Mouse (Mus musculus) heart, embryonic 12.5 days (tissue): ENCODE data around the gene Raver1. TPM values are rescaled to one million over a fixed set of nuclear protein-coding genes. Genes with fewer than 3 reads are reported as not detected.

Source experiments
- ATAC-seq: fragments of 200-750 bp; cut with Nextera tagmentation; 2 replicates; pipeline ENCODE4 v1.8.0; 2017; ENCODE audit warnings: moderate TSS enrichment, moderate library complexity; ENCODE audit not compliant: insufficient number of reproducible peaks, low FRiP score
- H3K27ac ChIP-seq: fragments of 300-500 bp; sonication (generic); 2 replicates; pipeline ENCODE4 v1.5.1; 2016; ENCODE audit warnings: mild to moderate bottlenecking, moderate library complexity; ENCODE audit not compliant: poor library complexity, severe bottlenecking
- H3K27me3 ChIP-seq: fragments of 300-500 bp; sonication (generic); replicated peaks from 2 replicates; pipeline ENCODE4 v1.6.1; 2016; ENCODE audit warnings: mild to moderate bottlenecking, moderate library complexity
- H3K36me3 ChIP-seq: fragments of 300-500 bp; sonication (generic); 2 replicates; pipeline ENCODE4 v1.6.1; 2016; ENCODE audit warnings: mild to moderate bottlenecking, moderate library complexity
- H3K4me1 ChIP-seq: fragments of 300-500 bp; sonication (generic); replicated peaks from 2 replicates; pipeline ENCODE4 v1.6.1; 2016; ENCODE audit warnings: mild to moderate bottlenecking
- H3K4me2 ChIP-seq: fragments of 300-500 bp; sonication (generic); 2 replicates; pipeline ENCODE4 v1.6.1; 2016; ENCODE audit warnings: mild to moderate bottlenecking, moderate library complexity
- H3K4me3 ChIP-seq: fragments of 300-500 bp; sonication (generic); 2 replicates; pipeline ENCODE4 v1.5.1; 2016; ENCODE audit warnings: mild to moderate bottlenecking
- H3K9ac ChIP-seq: fragments of 300-500 bp; sonication (generic); 2 replicates; pipeline ENCODE4 v1.6.1; 2016; ENCODE audit warnings: mild to moderate bottlenecking, moderate library complexity
- H3K9me3 ChIP-seq: fragments of 300-500 bp; sonication (generic); replicated peaks from 2 replicates; pipeline ENCODE4 v1.6.1; 2016; ENCODE audit warnings: mild to moderate bottlenecking, moderate library complexity
- WGBS: fragments of 180-500 bp; shearing (Covaris S2); methylation state at CpG from one replicate; pipeline ENCODE4 v1.1.7; 2016; 5-methylcytosine and 5-hydroxymethylcytosine counted together
- microRNA counts: library from miRNA; unstranded; fragments of <30 nt; microRNA quantifications from one replicate; lab custom pipeline; 2017
- microRNA-seq: library from miRNA; unstranded; fragments of <30 nt; microRNA quantifications from one replicate; pipeline ENCODE4, GENCODE M21; 2017
- polyA plus RNA-seq: library from polyadenylated mRNA; unstranded; fragments of >200 nt; fragmentation: Nextera tagmentation; extraction: Ambion mirVana; gene quantifications from 2 replicates; pipeline ENCODE4 v1.2.1, GENCODE M21; 2016

Raver1 gene
- polyA plus RNA-seq, 1 experiment from 2014 or later: 62.9 TPM

DNA sequence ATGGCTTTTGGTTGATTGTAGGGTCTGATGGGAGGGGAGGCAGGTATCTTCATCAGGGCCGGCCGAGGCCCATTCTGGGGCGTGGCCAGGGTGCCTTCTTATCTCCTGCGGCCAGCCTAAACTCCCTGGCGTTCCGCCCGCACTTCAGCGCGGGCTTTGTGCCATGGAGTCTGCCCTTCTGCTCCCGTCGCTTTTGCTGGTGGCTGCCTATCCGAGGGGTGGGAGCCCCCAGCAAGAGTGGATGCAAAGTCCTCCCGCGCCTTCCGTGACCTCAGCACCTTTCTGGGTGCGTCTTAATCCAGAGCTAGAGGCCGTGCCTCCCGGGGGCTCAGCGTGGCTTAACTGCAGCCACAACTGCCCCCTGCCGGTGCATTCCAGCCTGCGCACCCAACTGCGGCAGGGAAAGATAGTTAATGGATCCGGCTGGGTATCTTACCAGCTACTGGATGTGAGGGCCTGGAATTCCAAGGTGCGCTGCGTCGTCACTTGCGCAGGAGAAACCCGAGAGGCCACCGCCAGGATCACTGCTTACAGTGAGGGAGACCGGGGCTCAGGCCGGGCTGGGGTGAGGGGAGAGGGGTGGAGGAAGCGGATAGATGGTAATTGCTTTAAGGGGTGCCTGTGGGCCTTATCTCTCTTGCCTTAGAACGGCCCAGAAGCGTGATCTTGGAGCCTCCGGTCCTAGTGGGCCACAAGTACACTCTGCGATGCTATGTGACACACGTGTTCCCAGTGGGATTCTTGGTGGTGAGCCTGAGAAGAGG lies 62.3 kb downstream of the Raver1 start, which contains the start of gene Icam4:
Gene Icam4 (plus strand): TSS at position 83 of the 764 bp plus-strand sequence.
- peak within 1 kb of the TSS; percentile 59 for H3K9ac ChIP-seq
- H3K9me3 ChIP-seq: no peaks in the 10 kb centered on the region
- H3K36me3 ChIP-seq: no peaks in the 10 kb centered on the region
- peak within 1 kb of the TSS; percentile 55 for H3K4me3 ChIP-seq
- H3K27me3 ChIP-seq: peaks cover 76% of the 10 kb centered on the region
- 1% methylated on average over 37 of the region's 37 CpGs for WGBS
- ATAC-seq: peak; percentile 77
- H3K4me1 ChIP-seq: peaks cover 50% of the 10 kb centered on the region
- H3K4me2 ChIP-seq: peak within 1 kb of the TSS; percentile 94
- peak within 1 kb of the TSS; percentile 7; the same call in 1 of the 2 replicates for H3K27ac ChIP-seq

DNA sequence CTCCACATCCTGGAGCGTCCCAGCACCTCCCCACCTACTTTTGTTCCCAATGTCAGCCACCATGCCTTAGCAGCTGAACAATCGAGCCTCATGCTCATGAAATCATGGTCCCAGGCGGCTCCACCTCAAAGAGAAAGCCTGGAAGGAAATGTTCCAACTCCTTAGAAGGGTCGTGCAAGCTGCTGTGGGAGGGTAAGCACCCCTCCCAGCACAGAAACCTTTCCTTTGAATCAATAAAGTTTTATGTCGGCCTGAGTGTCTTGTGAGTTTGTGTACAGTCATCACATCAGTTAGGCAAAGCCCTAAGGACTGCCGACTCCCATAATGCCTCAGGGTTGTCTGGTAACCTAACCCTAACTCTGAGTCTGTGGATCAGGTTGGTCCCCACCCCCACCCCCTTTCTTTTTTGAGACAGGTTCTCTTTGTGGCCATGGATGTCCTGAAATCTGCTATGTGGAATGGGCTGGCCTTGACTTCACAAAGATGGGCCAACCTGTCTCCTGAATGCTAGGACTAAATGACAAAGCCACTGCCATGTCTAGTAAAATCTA lies 63.2 kb downstream of the Raver1 start:
- Histone ChIP-seq H3K27ac (no peak overlapping the region), H3K4me3 (no peak overlapping the region), H3K9me3 (no peaks in the 10 kb centered on the region), H3K4me2 (0 out of 2 replicates have a peak overlapping the region, but pooled peaks have one; percentile 94), H3K4me1 (peaks cover 49% of the 10 kb centered on the region), H3K9ac (no peak overlapping the region), H3K27me3 (peaks cover 69% of the 10 kb centered on the region), H3K36me3 (no peaks in the 10 kb centered on the region)
- WGBS: 74% methylated on average over 6 of the region's 6 CpGs
- no peak for ATAC-seq

DNA sequence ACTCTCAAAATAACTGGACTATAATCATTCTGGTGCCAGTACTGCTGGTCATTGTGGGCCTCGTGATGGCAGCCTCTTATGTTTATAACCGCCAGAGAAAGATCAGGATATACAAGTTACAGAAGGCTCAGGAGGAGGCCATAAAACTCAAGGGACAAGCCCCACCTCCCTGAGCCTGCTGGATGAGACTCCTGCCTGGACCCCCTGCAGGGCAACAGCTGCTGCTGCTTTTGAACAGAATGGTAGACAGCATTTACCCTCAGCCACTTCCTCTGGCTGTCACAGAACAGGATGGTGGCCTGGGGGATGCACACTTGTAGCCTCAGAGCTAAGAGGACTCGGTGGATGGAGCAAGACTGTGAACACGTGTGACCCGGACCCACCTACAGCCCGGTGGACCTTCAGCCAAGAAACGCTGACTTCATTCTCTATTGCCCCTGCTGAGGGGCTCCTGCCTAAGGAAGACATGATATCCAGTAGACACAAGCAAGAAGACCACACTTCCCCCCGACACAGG lies 64.0 kb downstream of the Raver1 start:
- Histone ChIP-seq H3K36me3 (no peaks in the 10 kb centered on the region), H3K4me1 (peaks cover 41% of the 10 kb centered on the region), H3K27me3 (peaks cover 61% of the 10 kb centered on the region), H3K4me2 (no peak overlapping the region), H3K27ac (no peak overlapping the region), H3K9me3 (no peaks in the 10 kb centered on the region), H3K9ac (no peak overlapping the region), H3K4me3 (no peak overlapping the region)
- WGBS: 51% methylated on average over 8 of the region's 8 CpGs
- ATAC-seq: no peak

DNA sequence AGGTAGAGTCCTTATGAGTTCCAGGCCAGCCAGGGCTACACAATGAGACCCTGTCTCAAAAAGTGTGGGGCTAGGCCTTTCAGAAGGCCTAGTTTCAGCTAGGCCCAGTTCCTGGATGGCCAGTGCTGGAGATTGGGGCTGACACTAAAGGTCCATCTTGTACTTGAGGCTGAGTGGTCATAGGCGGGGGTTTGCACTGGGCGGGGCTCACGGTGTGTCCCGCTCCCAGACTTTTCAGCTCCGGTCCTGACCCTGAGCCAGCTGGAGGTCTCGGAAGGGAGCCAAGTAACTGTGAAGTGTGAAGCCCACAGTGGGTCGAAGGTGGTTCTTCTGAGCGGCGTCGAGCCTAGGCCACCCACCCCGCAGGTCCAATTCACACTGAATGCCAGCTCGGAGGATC lies 65.0 kb downstream of the Raver1 start:
- WGBS: 67% methylated on average over 12 of the region's 12 CpGs
- Histone ChIP-seq H3K9ac (no peak overlapping the region), H3K4me3 (no peak overlapping the region)

DNA sequence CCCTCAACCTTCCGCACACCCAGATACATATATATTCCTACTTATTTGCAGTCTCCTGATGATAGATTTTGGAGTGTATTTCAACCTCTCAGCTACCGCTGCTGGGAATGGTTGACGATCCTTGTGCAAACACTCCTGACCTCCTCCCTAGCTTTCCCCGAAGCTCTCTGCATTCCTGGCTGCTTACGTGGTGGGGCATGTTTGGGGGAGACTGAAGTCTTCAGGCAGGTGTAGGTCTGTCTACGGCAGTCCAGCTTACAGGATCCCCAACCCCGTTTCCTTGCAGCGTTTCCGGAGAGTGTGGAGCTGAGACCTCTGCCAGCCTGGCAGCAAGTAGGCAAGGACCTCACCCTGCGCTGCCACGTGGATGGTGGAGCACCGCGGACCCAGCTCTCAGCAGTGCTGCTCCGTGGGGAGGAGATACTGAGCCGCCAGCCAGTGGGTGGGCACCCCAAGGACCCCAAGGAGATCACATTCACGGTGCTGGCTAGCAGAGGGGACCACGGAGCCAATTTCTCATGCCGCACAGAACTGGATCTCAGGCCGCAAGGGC lies 66.5 kb downstream of the Raver1 start:
- H3K36me3 ChIP-seq: no peaks in the 10 kb centered on the region; the same call in 1 of the 2 replicates
- ATAC-seq: no peak
- H3K4me2 ChIP-seq: no peak overlapping the region
- no peak overlapping the region for H3K27ac ChIP-seq
- H3K9me3 ChIP-seq: no peaks in the 10 kb centered on the region
- H3K27me3 ChIP-seq: peaks cover 52% of the 10 kb centered on the region
- no peak overlapping the region for H3K9ac ChIP-seq
- 67% methylated on average over 19 of the region's 19 CpGs for WGBS
- no peak overlapping the region for H3K4me3 ChIP-seq
- H3K4me1 ChIP-seq: peaks cover 18% of the 10 kb centered on the region

More for the DNA sequence above, 65.0 kb downstream of the Raver1 start:
- no peak for ATAC-seq
- Histone ChIP-seq H3K4me2 (no peak overlapping the region), H3K27ac (no peak overlapping the region), H3K27me3 (peaks cover 51% of the 10 kb centered on the region), H3K4me1 (peaks cover 31% of the 10 kb centered on the region), H3K9me3 (no peaks in the 10 kb centered on the region), H3K36me3 (no peaks in the 10 kb centered on the region; the same call in 1 of the 2 replicates)

MicroRNAs within 50 kb of the gene (microRNA counts, 519-probe panel; counts per million panel counts)
- microRNA mmu-miR-1900 (lab: Ali Mortazavi, UCI): 4,750 counts per million, percentile 50 among the panel's probes with 10 or more counts

Small RNAs within 50 kb of the gene (microRNA-seq; reads per million reads assigned to microRNA genes)
- gene Mir1900 (not detected), gene Mir7082 (not detected)

Other genes starting within 250 kb of the Raver1 start
- 6.5 and 7.1 TPM in 2 replicates for gene A230050P20Rik, start 223.4 kb downstream of the Raver1 start, polyA plus RNA-seq
- 1.5 and 2.5 TPM in 2 replicates for gene Angptl6, start 212.3 kb downstream of the Raver1 start, polyA plus RNA-seq
- 43.5 and 44.3 TPM in 2 replicates for gene Ppan, start 203.8 kb downstream of the Raver1 start, polyA plus RNA-seq
- 215 and 236 TPM in 2 replicates for gene Eif3g, start 193.4 kb downstream of the Raver1 start, polyA plus RNA-seq
- 86.6 and 86.8 TPM in 2 replicates for gene Dnmt1, start 132.1 kb downstream of the Raver1 start, polyA plus RNA-seq
- gene S1pr2, start 115.2 kb downstream of the Raver1 start, polyA plus RNA-seq: 22.5 and 25.9 TPM in 2 replicates
- gene Mrpl4, start 89.3 kb downstream of the Raver1 start, polyA plus RNA-seq: 123 and 126 TPM in 2 replicates
- gene Icam1, start 76.0 kb downstream of the Raver1 start, polyA plus RNA-seq: 8.9 and 9.3 TPM in 2 replicates
- 5.6 and 8.1 TPM in 2 replicates for gene Icam4, start 62.6 kb downstream of the Raver1 start, polyA plus RNA-seq
- gene Icam5, start 59.9 kb downstream of the Raver1 start, polyA plus RNA-seq: not detected in 2 replicates
- 1.0 and 1.1 TPM in 2 replicates for gene Zglp1, start 24.9 kb downstream of the Raver1 start, polyA plus RNA-seq
- 0.63 and 0.69 TPM in 2 replicates for gene Gm49373, start 18.9 kb downstream of the Raver1 start, polyA plus RNA-seq
- 44.2 and 47.7 TPM in 2 replicates for gene Fdx1l, start 18.4 kb downstream of the Raver1 start, polyA plus RNA-seq
- 1.8 and 2.0 TPM in 2 replicates for gene Gm38431, start within 50 bp of the Raver1 start, polyA plus RNA-seq
- 15.3 and 17.5 TPM in 2 replicates for gene Tyk2, start 39.2 kb upstream of the Raver1 start, polyA plus RNA-seq
- gene Cdc37, start 58.0 kb upstream of the Raver1 start, polyA plus RNA-seq: 232 and 241 TPM in 2 replicates
- gene Pde4a, start 73.7 kb upstream of the Raver1 start, polyA plus RNA-seq: 10.1 and 10.2 TPM in 2 replicates
- gene Keap1, start 147.4 kb upstream of the Raver1 start, polyA plus RNA-seq: 46.7 and 49.6 TPM in 2 replicates
- gene S1pr5, start 156.4 kb upstream of the Raver1 start, polyA plus RNA-seq: 0.10 and 0.19 TPM in 2 replicates
- gene Atg4d, start 173.3 kb upstream of the Raver1 start, polyA plus RNA-seq: 43.8 and 47.8 TPM in 2 replicates
- 11.9 and 13.6 TPM in 2 replicates for gene Kri1, start 196.0 kb upstream of the Raver1 start, polyA plus RNA-seq
- 88.5 and 89.2 TPM in 2 replicates for gene Cdkn2d, start 199.4 kb upstream of the Raver1 start, polyA plus RNA-seq
- 0.23 and 0.58 TPM in 2 replicates for gene Ap1m2, start 220.3 kb upstream of the Raver1 start, polyA plus RNA-seq
- gene Slc44a2, start 228.7 kb upstream of the Raver1 start, polyA plus RNA-seq: 69.1 and 73.6 TPM in 2 replicates